Mouse (Mus musculus) G1E-ER4 (cell line): ENCODE measurements around the gene Ccng1. TPM values are rescaled to one million over a fixed set of nuclear protein-coding genes. Genes with fewer than 3 reads are reported as not detected.

Source experiments
- GATA1 ChIP-seq: IDR thresholded peaks from one replicate; pipeline ENCODE4 v1.8.0; 2012; ENCODE audit warnings: low read length, inconsistent platforms
- polyA plus RNA-seq: library from polyadenylated mRNA; stranded (reverse); fragments of >175 nt; gene quantifications from 2 replicates; pipeline ENCODE4 v1.2.3, GENCODE M21; 2012

The Ccng1 gene
- polyA plus RNA-seq = 55.9 and 67.8 TPM in 2 replicates

- TF ChIP-seq GATA1 = no peak
Measured at GRCm38 (mm10) chr11:40755109-40755627, at the start of gene Ccng1. TSS of gene Ccng1 (minus strand) at chr11:40755311.

- TF ChIP-seq GATA1 = no peak
Measured at GRCm38 (mm10) chr11:40790307-40790706, 35.2 kb upstream of the Ccng1 start.

- TF ChIP-seq GATA1 = no peak
Measured at GRCm38 (mm10) chr11:40789701-40790100, 34.6 kb upstream of the Ccng1 start.

GRCm38 (mm10) chr11:40786900-40787299 lies 31.8 kb upstream of the Ccng1 start:
- no peak for TF ChIP-seq GATA1

- TF ChIP-seq GATA1 = no peak
Measured at GRCm38 (mm10) chr11:40784326-40784725, 29.2 kb upstream of the Ccng1 start.

GRCm38 (mm10) chr11:40783346-40783745 lies 28.2 kb upstream of the Ccng1 start:
- TF ChIP-seq GATA1 = no peak

GRCm38 (mm10) chr11:40781857-40782256 lies 26.7 kb upstream of the Ccng1 start:
- TF ChIP-seq GATA1 = no peak

GRCm38 (mm10) chr11:40775315-40776269 lies 20.5 kb upstream of the Ccng1 start:
- no peak for TF ChIP-seq GATA1

GRCm38 (mm10) chr11:40764690-40765089 lies 9.6 kb upstream of the Ccng1 start:
- TF ChIP-seq GATA1 = no peak

GRCm38 (mm10) chr11:40763395-40763794 lies 8.3 kb upstream of the Ccng1 start:
- TF ChIP-seq GATA1 = no peak

- TF ChIP-seq GATA1 = no peak
Measured at GRCm38 (mm10) chr11:40759896-40760295, 4.8 kb upstream of the Ccng1 start.

- TF ChIP-seq GATA1 = no peak
Measured at GRCm38 (mm10) chr11:40755968-40756367, 857 bp upstream of the Ccng1 start.

GRCm38 (mm10) chr11:40754664-40755107 lies 425 bp downstream of the Ccng1 start:
- TF ChIP-seq GATA1 = no peak

- no peak for TF ChIP-seq GATA1
Measured at GRCm38 (mm10) chr11:40753836-40754235, 1.3 kb downstream of the Ccng1 start.

- no peak for TF ChIP-seq GATA1
Measured at GRCm38 (mm10) chr11:40747716-40748115, 7.4 kb downstream of the Ccng1 start.

GRCm38 (mm10) chr11:40746361-40746760 lies 8.8 kb downstream of the Ccng1 start:
- no peak for TF ChIP-seq GATA1

GRCm38 (mm10) chr11:40744348-40744747 lies 10.8 kb downstream of the Ccng1 start:
- no peak for TF ChIP-seq GATA1
